Mouse (Mus musculus) liver, embryonic 14.5 days (tissue): ENCODE results near the gene Tmem56.

Experiments
- CTCF ChIP-seq: IDR thresholded peaks from 2 replicates; pipeline ENCODE4 v1.5.1; 2016; ENCODE audit warnings: antibody characterized with exemption, low read depth, control low read depth
- EP300 ChIP-seq: IDR thresholded peaks from 2 replicates; pipeline ENCODE4 v1.6.1; 2016; ENCODE audit warnings: antibody characterized with exemption, low read depth

GRCm38 (mm10) chr3:121160424-121160823 lies 122.5 kb downstream of the Tmem56 start:
- TF ChIP-seq CTCF = no peak
- no peak for TF ChIP-seq EP300
